Mouse (Mus musculus) lung, postnatal 14 days (tissue): ENCODE data around the gene Abcc4.
A peak's percentile ranks its signal among the peaks of the same experiment; 100 is the strongest.

Experiments used
- DNase-seq: peaks from one replicate; pipeline ENCODE4 v3.0.0; 2021

The Abcc4 gene

DNA sequence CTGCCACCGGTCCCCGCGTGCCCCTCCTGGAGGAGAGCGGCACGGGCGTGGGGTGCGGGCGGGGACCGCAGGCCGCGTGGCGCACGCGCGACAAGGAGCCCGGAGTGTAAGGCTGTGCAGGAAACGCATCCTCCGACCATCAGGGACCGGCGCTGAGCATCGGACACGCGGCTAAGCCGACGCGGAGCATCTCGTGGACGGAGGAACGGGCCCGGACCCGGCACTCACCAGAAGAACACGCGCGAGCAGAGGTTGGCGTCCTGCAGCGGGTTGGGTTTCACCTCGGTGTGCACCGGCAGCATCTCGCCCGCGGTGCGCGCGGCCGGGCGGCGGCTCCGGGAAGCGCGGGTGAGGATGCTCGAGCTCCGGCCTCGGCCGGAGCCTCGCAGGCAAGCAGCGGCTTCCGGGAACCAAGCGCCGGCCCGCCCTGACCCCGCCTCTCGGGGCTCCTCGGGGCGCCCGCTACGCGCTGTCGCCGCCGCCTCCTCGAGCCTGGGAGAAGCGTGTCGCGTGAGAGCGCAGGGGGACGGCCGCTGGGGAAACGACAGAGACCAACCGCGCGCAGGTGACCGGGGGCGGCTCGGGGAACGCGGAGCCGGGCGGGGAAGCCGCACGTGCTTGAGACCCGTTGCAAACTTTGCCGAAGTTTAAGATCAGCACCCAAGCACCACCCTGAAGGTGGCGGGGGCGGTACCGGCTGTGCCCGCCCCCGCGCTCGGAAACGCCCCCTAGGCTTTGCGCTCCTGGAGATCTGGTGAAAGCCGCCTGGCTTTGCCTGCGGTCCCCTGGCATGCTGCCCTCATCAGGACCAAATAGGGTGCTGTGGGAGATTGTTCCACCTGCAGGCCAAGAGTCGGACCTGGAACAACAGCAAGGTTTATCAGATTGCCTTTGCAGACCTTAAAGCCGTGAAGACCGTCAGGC, at the start of gene Abcc4:
Gene Abcc4, minus strand, starts transcription at position 412 of the 924 bp plus-strand sequence.
- peak; percentile 81 for DNase-seq

DNA sequence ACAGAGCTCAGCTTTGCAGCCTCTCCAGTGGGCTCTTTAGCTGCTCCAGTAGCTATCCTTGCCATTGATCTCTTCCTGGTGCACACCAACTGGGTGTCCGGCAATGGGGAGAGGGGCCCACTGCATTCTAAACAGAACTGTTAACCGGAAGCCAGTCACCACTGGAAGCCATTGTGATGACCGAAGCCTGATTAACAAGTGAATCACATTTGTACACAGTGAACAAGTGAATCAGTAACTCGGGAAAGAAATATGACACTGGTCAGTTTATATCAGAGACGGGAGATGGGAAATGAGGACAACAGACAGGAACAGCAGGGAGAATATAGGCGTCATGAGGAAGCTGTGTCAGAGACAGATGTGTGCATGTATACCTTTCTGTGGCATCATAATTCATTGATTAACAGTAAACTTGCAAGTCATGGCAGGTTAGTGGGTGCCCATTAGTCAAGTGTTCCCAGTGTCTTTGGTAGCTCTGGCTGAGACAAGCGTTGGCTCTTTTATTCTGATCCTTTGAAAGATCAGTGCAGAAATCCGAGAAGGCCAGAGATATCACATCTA, 45.3 kb upstream of the Abcc4 start:
- DNase-seq, result no peak

DNA sequence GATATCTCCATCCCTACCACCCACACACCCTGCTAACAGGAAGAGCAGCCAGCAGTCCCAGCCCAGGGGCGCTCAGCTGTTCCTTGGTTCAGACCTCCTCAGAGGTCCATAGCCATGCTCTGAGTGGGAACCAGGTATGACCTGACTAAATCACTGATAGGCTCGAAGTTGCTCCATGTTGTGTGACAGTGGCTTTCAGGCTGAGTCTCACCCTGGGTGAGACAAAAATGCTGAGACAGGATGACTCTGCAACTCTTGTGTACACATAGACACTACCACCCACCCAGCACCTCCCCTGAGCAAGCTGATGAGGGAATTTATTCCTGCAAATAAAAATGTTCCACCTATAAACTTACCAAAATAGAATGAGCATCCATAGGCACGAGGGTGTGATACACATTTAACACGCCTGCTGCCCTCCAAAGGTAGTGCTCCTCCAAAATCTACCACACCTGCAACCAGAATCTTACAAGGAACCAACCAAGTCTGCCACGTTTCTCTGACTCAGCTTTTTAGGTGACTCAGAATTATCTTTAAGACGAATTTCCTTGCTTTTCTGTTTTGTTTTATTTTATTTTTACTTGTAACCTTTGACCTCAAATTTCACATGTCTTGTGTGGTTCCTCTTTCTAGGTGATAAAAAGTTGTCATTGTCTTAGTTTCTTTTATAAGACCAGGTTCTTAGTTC, 44.6 kb upstream of the Abcc4 start:
- DNase-seq, result no peak

DNA sequence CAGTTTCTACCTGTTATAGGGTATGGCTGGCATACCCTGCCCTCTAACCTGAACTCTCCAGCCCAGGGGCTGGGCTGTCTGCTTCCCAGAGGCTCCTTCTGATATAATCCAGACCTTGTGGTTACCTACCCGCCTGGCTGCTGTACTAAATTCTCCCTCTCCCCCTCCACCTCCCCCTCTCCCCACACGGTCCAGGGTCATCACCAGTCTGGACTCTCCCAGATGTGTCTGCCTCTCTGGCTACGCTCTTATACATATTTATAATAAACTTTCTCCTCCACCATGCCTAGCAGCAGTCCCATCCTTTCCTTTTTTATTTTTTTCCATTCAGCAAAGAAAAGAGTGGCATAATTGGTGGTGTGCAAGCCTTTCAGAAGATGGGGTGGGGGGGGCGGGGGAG, 43.7 kb upstream of the Abcc4 start:
- DNase-seq, result no peak

DNA sequence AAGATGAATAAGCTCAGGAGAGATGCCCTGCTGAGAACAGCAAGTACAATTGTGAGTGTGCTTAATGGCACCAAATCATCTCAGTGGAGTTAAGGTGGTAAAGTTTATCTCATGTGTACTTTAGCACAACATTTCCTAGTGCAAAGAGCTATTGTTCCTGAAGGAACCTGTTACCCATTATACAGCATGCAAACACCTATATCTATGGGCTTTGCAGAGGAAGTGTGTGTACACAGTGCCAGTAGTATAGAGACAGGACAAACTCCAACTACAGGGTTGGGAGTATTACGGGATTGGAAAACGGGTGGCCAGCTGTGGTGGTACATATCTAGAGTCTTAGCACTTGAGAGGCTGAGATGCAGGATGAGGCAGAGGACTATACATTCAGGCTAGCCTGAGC, 43.0 kb upstream of the Abcc4 start:
- DNase-seq, result no peak

DNA sequence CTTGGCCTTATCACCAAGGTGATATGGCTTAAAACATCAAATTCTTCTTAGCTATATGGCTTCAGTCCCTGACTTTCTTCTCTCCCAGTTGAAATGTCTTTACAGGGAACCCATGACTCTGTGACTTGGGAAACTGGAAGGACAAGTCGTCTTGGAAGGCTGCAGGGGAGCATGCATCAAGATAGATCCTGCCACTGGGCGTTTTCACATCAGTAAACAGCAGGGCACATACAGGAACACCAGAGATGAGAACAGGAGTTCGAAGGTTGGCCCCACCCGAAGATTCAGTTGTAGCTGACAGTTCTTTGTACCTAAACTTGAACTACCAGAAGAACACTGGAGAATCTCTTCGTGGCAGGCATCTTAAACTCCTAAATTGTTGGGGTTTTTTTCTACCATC, 36.8 kb upstream of the Abcc4 start:
- no peak for DNase-seq

DNA sequence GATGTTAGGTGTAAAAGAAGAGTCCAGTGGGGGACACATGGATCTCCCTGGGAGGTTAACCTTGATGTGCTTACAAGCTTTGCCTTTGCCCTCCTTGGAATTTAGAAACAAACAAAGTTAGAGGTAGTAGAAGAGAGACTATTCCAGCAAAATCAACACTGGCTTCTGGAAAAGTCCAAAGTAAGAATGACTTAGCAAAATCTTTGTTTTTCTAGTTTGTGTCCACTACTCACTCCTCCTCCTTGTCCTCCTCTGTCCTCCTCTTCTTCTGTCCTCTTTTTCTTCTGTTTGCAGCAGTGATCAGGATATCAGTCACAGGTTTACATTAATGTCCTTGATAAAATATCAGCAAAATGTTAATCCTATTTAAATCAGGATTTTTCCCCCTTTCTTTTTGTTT, 35.8 kb upstream of the Abcc4 start:
- no peak for DNase-seq

DNA sequence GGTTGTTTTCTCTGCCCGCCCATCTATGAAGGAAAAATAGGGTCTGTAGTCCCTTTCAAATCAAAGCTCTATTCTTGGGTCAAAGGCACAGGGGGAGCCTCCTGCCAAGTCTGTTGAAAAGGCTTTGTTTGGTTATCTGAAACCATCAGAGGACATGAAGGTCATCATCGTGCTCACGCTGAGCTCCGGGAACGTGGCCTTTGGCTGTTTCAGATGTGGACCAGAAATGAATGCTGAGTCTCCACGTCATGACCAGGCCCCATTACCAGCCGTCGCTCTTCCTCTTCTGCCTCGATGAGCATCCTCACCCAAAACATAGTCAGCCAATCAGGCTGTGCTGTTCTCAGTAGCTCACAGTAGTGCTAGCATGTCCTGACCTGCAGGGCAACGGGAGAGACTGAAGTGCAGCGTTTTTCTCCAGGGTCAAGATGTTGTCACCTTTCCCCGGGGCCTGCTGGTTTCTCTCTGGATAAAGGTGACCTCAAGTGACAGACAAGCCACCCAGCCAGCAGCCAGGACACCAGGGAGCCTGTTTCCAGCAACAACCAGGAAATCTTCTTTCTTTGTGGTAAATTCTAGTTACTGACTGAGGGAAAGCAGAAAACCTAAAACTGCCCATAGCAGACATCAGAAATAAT, 31.4 kb upstream of the Abcc4 start:
- DNase-seq, result no peak

DNA sequence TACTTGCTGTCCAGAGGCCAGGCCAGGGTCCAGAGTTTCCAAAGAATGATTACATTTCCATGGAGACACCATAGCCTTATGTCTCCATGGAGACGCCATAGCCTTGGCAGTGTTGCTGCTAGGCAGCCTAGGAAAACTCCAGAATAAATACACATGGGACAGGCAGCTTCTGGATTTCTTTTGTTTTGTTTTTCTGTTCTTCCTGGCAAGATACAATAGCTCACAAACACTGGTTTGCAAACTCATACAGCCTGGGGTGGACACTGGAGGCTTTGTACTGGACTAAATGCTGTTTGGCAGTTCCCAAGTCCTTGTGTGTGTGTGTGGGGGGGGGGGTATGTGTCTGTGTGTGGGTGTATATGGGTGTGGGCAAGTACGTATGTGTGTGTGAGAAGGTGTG, 29.1 kb upstream of the Abcc4 start:
- no peak for DNase-seq

DNA sequence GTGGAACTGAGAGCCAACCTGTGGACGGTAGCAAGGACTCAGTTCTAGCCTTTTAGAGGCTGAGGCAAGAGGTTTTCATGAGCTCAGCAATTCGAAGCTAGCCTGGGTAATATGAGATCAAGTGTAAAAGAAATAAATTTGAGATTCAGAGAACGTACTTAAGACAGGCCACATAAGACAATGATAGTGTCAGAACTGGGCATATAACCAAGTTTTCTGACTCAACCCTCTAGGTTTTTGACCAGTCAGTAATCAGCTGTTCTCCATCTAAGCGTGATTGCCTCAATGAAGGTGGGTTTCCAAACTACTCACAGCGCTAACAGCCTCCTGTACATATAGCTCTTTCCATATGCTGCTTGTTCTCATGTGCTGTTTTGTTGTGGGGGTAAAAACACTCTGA, 27.1 kb upstream of the Abcc4 start:
- no peak for DNase-seq

DNA sequence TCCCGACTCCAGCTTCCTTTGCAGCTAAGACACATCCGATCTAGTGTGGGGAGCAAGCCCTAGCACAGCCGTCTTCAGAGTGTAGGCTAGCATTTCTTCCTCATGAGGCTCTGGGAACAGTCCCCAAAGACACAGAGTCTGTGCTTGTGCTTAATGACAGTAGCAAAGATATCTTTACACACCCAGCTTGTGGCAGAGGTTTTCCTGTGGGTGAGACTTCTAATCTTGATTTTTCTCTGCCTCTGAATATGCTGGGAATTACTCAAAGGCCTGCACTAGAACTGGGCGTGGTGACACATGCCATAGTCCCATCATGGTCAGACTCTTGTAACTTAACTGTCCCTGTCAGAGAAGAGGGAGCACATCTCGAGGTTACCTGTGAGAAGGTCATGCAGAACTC, 24.6 kb upstream of the Abcc4 start:
- no peak for DNase-seq

DNA sequence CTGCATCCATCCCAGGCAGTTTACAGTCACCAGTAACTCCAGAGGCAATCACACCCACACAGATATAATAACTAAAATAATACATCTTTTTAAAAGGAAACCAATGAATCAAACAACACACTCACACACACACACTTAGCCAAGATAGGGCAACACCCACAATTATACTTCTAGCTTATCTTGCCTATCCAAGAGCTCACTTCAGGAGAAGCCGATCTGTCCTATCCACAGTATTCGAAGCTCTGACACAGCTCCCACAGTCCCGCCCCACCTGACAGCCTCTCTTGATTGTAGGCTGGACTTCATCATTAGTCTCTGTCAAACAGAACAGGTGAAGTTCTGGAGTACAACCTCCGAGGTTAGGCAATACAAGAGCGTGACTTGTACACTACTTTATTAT, 19.4 kb upstream of the Abcc4 start:
- no peak for DNase-seq

DNA sequence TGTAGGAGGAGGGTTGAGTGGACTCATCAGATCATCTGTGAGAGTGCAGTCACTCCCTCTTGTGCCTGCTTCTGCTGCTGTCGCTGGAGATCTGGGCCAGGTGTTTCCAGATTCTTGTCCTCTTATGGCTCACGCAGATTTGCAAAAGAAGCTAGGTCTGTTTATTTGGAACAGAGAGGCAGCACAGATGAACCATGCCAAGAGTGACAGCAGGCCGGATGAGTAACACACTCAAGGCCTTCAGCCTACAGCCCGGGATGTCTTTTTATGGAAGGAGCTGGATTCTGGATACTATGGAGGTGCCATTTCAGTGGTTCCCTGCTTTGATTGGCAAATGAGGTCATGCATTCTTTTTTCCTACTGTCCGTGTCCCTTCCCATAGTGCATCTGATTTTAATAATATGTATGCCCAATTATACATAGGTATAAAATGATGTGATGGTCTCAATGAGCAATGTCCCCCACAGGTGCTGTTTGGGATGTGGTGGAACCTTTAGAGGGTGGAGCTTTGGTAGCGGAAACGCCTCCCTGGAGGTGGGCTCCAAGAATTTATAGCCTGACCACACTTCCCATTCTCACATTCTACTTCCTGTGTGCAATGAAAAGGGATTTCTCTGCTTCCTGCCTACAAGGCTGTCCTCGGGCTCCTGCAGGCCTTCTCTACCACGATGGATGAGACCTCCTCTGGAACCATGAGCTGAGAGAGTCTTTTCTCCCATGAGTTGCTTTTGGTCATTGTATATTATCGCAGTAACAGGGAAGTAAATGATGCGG, 18.1 kb upstream of the Abcc4 start:
- no peak for DNase-seq

DNA sequence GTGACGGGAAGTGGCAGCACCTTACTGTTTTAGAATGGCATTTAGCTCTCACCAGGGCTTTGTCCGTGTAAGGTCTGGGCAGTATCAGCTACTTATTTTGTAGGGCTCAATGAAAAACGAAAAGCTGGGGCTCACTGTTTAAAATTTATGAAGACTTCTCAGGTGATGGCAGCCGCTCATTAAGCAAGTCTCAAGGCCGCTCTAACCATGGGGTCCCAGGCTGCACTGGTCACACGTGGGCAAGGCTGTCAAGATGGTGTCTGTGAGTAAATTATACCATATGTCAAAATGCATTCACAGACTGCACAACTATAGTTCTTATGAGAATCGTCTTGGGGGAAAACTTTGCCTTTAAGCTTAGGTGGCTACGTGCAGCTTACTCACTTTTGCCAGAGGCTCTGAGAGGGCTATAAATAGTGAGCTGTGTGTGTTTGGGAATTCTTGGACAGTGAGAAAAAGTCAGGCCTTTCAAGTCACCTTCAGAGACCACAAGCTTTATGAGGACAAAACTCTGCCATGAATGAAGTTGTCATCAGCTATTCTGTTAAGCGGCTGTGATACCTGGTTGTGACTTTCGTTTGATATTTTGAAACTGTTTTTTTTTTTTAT, 13.7 kb upstream of the Abcc4 start:
- no peak for DNase-seq

DNA sequence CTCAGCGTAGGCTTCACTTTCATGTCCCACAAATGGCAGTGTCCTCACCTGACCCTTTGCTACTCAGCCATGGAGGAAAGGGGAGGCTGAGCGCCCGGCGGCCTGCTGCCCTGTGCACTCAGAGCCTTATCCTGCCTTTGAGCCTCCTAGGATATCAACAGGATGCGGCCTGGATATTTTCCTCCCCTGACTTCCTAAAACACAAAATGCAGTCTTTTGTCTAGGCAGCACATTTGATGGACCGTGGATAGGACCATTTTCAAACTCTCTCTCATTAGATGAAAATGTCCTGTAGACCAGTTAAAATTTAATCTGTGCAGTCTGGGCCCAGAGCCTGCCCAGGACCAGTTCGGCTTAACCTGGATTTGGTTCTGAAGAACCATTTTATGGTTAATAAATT, 12.6 kb upstream of the Abcc4 start:
- no peak for DNase-seq

DNA sequence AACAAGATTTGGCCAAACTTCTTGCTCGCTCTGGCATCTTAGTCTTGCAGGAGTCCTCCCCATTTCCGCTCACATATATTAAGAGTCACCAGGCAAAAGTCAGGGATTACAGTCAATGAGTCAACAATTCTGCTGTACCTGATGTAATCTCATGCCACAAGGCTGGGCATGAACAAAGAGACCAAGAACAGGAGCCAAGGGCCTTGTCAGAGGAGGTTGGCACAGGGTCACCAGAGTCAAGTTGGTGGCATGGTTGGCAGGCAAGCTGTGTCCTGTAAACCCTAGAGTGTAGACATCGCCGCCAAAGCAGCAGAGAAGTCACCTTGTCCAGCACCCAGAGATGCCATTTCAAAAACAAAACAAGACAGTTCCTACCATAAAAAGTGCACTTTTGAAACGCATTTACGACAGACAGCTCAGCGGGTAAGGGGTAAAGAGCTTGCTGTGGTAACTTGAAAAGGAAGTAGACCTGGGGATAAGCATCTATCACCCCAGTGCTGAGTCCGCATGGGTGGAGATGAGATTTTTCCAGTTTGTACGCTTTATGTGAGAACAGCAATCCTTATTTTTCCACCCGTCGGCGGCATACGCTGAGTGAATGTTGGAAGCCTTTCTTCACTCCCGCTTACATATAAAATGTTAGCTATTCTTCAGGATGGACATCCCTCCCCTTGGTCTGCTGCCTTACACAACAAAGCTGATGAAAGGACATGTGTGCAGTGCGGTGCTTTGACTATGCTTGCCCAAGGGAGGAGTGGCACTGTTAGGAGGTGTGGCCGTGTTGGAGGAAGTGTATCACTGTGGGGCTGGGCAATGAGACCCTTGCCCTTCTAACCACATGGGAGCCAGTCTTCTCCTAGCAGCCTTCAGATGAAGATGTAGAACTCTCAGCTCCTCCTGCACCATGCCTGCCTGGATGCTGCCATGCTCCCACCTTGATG, 10.6 kb upstream of the Abcc4 start:
- DNase-seq, result no peak

DNA sequence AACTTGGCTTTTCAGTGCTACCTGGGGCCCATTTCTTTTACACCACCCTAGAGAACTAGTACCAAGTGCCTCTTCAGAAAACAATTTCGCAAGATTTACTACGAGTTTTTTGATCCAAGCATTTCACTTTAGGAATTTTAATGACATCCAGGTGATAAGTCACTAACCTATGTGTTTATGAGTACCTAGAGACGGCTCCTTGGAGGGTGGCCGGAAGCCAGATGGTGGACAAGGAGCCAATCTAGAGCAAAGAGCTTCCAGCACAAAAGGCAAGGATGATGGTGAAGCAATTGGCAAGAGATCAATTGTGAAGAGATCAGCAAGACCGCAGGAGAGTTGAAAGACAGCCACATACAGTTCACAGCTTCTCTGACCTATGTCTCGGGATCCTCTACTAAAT, 8.7 kb upstream of the Abcc4 start:
- no peak for DNase-seq

DNA sequence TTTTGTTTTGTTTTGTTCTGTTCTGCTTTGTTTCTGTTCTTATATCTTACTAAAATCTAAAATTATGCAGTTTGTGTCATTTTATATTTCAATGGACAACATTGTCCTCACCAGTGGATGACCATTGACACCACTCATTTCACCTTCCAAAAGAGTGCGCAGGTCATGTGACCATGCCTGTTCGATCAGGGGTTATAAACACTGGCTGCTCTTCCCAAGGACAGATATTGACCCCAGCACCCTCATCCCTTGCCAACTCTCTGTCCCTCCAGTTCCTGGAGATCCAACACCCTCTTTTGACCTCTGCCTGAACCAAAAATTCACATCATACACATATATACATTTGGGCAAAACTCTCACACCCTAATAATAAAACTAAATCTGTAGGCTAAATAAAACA, 8.3 kb upstream of the Abcc4 start:
- no peak for DNase-seq

DNA sequence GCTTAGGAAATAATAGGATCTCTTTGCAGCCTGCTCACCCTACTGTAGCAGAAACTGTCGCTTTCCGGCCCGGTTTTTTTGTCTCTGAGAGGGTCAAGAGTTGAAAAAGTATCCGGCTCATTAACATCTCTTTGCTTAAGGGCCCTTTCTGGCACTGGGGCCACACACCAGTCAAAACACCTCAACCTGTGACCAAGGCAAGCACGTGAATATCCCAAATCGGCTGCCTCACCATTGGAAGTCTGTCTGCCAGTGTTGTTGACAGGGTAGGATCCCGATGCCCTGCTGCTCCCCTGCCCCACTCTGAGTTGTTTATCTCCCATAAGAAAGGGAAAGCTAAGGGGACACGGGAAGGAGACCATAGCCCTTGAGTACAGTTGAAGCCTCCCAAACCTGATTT, 7.8 kb upstream of the Abcc4 start:
- no peak for DNase-seq

DNA sequence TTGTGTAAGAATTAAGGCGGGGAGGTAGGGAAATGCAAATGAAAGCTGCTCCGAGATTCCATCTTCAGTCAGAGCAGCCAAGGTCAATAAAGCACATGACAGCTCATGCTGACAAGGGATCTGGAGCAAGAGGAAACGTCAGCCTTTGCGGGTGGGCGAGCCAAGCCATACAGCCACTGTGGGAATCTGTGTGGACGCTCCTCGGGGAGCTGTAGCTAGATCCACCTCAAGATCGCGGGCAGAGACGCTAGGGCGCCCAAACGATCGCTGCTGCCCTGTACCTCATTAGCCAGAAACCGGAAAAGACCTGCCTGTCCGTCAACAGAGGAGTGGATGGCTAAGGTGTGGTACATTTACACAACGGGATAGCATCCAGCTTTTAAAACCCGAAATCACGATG, 7.4 kb upstream of the Abcc4 start:
- no peak for DNase-seq

DNA sequence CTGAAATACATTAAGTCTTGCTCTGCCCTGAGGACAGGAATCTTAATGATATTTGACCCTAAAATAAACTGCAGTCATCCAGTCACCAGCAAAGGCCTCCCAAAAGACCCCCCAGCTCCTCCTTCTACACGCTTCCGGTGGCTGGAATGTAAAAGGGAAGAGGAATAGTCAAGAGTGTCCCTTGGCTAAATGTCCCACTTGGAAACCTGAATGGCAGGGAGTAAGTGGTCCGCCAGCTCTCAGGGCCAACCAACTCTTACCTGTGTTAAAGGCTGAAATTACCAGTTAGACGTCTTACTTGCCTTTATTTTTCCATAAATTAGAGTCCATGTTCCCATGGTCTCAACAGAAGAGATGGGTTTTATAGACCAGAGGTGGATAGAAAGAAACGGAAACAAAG, 6.9 kb upstream of the Abcc4 start:
- no peak for DNase-seq
